Mouse (Mus musculus): ENCODE data around the gene Wasf2.

GRCm38 (mm10) chr4:133176761-133177403 lies 46.6 kb downstream of the Wasf2 start:
- TF ChIP-seq USF1 (IDR thresholded peaks at IDR 0.05; ENCODE audit: low read depth, low read length) (no peak), CTCF (conservative IDR thresholded peaks at IDR 0.05 in 1 of 2, IDR thresholded peaks at IDR 0.05 in 1 of 2; ENCODE audit: low read depth in 2 of 2, low read length in 2 of 2) (no peak), MAX (IDR thresholded peaks at IDR 0.05; ENCODE audit: low read length) (no peak), TCF12 (IDR thresholded peaks at IDR 0.05; ENCODE audit: low read depth, low read length) (no peak)

Data from CH12.LX (cell line).